Mouse (Mus musculus) heart, adult 2 months (tissue): ENCODE results near the gene Spata32.

ENCODE experiments used
- EP300 ChIP-seq: fragments of 200-500 bp; IDR thresholded peaks from 2 replicates; pipeline ENCODE4 v1.6.1; 2011; ENCODE audit warnings: low read depth, low read length, control low read depth; ENCODE audit not compliant: insufficient read depth
- POLR2A ChIP-seq: fragments of 200-500 bp; IDR thresholded peaks from 2 replicates; pipeline ENCODE4 v1.6.1; 2011; ENCODE audit warnings: mild to moderate bottlenecking, low read depth, low read length, control low read depth; ENCODE audit not compliant: insufficient read depth

GRCm38 (mm10) chr11:103208458-103208857 lies 9.8 kb downstream of the Spata32 start, which contains the start of gene 1700023F06Rik:
- no peak for TF ChIP-seq EP300
- no peak for TF ChIP-seq POLR2A
